Mouse (Mus musculus) kidney, adult 8-10 months (tissue): ENCODE measurements around the gene Tmem178b.

ENCODE experiments used
- DNase-seq, 2 experiments: peaks; one replicate each; pipeline ENCODE4 v3.0.0; 2022

The Tmem178b gene

DNA sequence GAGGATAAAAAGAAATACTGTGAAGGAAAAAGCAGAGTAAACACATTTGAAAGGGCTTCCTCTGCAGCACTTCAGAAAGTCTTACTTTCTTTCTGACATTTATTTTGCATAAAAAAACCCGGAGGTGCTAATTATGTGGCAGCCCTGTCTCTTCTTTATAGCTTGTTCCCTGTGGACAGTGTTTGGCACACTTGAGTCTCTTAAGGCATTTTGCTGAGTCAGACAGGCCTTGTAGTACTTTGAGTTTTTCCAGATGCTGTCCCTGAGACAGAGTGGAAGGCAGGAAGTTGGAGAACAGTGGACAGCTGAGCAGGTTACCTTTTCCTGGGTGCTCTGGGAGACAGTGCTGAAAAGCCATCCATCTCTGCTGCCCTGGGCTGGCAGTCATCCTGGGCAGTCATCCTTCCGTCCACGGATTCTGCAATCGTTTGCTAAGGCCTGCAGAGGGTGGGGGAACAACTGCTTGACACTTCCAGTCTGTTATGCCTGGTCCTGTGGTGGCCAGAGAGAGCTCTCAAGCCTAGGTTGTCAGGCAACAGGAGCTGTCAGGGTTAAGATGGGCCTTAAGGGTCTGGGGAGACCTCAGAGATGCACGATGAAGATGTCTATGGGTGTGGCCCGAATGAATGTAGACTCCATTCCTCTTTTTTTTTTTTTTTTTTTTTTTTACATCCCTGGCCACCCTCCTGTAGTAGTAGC, 46.1 kb downstream of the Tmem178b start:
- DNase-seq, result no peak

DNA sequence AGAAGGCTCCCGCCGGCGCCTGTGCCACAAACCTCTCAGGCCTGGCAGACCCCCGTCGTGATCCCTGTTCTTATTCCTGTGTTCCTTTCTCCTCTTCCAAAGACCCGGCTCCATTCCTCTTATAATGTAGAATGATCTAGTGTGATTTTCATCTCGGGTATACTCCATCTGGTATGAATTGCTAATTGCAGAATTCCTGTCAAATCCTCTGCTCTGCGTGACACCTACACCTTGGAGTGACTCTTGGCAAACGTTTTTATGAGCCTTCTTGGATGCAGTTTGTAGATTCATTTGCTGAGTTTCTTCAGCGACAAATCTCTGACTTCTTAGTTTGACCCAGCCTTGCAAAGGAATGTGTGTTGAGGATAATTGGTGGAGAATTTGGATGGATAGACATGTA, 53.4 kb downstream of the Tmem178b start:
- DNase-seq, result no peak

DNA sequence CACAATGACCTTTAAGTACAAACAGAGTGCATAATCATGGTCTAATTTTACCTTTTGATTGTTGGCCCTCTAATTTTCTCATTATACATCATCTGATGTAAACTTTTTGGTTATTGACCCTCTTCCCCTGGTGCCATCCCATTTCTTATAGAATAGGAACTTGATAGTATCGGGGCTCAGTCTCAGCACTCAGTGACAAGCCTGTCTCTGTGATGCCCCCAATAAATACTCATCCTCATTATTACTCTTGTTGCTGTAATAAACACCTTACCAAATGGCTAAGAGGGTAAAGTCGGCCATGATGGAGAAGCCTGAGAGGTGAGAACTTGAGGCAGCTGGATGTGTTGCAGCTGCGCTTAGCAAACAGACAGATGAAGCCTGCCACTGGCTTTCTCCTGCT, 63.5 kb downstream of the Tmem178b start:
- DNase-seq, result no peak

DNA sequence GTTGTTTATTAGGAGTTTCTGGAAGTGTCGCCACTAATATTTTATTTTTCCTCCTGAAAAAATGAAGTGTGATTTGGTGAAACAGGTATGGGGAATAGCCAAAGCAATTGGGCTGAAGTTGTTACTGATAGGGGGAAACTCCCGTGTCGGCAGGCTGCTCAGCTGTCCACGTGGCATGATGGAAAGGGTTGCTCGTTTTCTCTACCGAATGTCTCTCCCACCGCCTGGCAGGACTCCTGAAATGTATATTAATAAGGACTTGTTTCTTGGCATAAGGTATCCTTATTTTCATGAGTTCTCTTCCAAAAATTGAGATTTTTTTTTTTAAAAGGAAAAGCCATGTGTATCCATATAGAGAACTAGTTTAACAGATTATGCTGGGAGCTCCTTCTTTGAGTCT, 67.8 kb downstream of the Tmem178b start:
- no peak for DNase-seq

DNA sequence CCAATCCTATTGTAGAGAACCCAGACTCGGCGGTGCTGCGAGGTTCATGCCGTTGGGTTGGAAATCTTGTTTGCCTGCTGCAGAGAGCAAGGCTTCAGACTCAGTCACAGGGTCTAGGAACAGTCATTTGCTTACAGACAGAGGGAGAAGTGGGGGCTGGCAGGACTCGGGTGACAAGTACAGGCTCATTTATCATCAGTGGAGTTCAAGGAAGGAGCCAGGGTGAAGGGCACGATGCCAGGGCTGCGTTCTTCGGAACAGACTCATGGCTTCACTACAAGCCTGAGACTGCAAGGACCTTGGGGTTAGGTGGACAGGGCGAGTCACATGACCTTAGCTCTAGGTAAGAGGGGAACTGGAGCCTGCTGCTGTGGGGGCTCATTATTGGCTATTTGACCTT, 71.8 kb downstream of the Tmem178b start:
- DNase-seq, result no peak

DNA sequence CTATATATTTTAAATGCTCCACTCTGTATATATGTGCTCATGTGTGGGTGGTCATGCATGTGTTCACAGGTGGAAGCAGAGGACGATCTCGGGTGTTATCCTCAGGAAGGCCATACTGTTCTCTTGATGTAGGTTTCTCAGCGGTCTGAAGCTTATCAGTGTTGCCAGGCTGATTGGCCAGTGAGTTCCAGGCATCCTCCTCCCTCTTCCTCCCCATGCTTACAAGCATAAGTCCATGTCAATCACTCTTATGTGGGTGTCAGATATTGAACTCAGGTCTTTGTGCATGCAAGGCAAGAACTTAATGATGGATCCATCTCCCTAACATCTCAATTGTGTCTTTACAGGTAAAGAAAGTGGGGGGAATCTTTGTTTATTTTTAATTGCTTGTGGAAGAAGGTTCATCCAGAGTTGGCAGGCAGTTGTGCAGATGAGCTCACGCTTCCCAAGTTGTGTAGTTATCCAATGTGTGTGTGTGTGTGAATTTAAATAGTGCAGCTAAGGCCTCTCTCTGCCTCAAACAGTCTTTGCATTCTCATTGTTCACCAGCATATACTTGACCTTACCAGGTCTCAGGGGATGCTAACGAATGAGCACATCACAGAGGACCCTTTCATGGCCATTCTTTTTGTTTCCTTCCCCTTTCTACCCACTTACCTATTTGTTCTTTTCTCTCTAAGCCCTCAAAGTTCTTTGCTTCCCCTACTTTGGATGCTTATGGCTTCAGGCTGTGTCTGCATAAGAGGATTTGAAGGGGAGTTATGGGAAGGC, 72.8 kb downstream of the Tmem178b start:
- DNase-seq, result no peak

DNA sequence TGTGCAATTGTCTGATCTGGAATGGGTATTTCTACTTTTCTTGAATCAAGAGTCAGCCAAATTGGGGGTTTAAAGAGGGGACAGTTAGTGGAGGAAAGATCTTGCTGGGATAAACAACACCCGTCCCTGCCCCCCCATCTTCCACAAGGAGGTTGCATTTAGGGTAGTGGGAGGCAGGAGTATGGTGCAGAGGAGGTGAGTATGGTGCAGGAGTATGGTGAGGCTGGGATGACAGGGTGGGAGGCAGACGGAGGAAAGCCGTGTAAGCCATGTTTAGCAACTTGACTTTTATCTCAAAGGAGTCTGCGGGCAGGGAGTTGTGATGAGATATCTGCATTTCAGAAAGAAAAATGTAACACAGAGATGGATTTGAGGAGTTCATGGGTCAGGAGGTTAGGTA, 73.5 kb downstream of the Tmem178b start:
- DNase-seq, result no peak

DNA sequence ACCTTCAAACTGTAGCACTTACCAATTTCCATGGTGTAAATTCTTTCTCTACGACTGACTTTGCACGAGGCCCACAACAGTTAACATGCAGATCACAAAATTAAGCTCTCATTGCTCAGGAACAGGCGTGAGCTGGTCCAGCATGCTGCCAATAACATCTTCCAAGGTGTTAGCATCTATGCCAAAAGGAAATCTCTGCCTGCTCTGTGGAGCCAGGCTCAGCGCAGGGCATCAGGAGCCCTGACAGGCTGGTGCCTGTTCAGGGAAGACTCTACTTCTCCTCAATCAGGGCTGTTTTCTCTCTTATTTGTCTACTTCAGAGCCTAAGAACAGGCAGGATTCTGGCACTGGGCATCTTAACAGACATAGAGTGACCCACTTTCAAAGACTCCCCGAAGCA, 80.9 kb downstream of the Tmem178b start:
- no peak for DNase-seq

DNA sequence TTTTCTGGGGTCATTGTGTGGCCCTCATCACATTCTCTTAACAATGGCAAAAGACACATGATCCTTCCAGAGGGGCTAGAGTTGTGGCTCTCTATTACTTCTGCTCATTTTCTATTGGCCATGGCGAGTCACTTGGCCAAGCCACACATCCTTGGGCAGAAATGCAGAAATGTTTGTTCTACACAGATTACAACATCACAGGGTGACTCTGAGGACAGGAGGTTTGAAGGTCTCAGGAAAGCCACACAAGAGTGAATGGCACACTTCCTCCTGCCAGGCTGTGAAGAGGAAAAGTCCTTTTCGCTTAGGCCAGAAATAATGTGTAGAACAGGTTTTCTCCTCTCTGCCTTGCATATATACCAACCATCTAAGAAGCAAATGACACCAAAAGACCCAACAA, 82.1 kb downstream of the Tmem178b start:
- no peak for DNase-seq

DNA sequence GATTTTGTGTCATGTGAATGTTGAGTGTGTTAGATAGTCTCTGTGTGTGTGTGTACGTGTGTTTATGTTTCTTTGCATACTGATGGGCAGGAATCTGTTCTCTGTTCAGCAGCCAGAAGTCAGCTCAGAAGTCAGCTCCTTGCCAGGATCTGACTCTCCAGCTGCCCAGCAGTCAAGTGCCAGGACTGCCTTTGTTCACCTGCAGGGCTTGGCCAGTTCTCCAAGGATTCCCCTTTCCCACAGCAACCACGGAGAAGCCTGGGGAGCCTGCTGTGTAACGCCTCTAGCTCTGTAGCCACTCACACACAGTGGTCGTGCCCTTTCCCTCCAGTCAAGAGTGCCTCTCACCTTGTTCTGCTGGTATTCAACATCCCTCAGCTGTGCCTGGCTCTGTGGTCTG, 91.5 kb downstream of the Tmem178b start:
- no peak for DNase-seq

DNA sequence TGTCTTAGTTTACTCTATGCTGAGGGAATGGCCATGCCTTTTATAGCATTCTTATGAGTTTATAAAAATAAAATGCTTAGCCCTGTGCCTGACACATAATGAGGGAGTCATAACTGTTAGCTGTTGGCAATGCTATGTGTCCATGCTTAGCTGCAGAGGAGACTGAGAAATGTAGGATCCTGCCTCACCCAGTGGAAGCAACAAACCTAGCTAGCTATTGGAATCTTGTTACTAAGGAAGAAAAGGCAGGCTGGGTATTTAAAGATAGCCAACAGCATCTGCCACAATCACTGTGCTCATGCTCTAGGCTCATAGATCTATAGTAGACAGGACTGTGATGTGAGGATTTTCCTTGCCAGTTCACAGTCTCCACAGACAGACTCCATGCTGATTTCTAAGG, 97.2 kb downstream of the Tmem178b start:
- no peak for DNase-seq

DNA sequence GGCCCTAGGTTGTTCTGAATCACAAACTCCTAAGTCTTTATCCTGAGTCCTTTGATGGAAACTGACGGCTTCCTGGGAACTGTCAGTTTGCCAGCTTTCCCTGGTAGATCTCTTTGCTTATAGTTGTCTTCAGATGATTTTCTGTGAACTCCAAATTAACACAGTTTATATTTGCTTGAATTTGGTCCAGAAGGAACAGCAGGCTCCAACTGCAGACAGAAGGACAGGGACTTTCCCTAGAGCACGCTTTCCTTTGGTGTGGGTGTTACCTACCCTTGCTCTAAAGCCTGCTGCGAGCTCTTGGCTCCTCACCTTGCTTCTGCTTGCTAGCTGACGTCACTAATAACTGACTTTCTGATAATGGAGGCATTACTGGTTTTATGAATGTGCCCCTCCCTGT, 105.9 kb downstream of the Tmem178b start:
- DNase-seq, result no peak

DNA sequence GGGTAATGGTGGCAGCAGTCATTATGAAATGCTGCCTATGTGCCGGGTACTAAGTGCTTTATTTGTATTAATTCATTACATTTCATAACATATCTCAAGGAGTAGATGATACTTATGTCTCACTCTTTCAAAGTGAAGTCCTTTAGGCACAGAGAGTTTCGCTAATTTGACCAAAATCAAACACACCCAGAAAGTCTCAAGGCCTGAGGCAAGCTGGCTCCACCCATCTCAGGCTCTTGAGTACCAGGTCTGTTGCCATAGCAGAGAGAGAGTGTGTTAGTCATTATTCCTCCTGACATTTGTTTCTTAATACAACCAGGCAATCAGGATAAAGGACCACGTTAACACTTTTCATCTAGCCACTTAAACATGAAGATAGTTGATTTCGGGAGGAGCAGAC, 117.7 kb downstream of the Tmem178b start:
- no peak for DNase-seq

DNA sequence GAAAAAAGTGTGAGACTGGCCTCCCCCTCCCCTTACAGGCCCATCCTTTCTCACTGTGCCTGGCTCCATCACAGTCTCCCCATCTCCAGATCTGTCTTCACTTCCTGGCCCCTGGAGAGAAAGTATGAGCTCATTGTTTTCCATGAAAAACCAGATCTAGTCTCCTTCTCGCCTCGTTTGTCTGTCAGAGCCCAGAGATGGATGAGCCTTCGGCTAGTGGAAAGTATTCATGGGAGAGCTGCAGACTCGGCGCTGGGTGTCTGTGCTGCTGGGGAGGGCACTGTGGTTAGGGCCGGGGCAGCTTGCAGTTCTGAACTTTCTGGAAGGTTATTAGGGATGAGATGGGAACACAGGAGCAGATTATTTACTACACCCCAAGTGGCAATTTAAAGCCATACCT, 118.9 kb downstream of the Tmem178b start:
- DNase-seq, result no peak

DNA sequence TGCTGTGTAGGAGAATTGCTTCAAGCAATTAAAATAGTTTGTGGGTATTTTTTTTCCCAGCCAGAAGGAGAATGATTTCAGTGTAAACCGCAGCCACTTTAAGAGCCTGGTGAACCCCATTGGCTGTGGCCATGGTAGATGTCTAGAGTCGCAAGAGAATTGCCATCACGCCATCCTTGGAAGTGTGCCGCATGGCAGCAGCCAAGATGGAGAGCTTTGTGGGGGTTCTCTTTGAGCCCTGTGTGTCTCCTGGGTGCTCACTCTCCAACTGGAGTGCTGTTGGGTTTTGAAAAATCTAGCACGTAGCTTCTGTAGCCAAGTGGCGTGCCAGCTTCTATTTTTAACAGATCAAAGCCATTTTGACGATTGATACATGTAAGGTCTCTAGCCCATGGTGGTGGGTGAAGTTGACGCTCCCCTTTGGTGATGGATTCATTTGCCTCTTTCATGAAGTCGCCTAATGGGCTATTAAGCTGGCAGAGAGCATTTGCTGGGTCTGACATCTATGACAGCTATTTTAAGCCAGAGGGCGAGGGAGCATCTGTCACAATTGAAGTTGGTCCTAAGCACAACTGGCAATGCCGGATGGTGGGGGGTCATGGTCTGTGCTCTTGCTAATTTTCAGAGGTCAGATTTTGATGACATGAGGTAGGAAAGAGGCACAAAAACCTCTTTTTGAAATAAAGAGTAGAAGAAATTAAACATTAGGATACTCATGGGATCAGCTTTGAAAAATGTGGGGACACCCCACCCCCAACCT, 133.1 kb downstream of the Tmem178b start:
- no peak for DNase-seq

DNA sequence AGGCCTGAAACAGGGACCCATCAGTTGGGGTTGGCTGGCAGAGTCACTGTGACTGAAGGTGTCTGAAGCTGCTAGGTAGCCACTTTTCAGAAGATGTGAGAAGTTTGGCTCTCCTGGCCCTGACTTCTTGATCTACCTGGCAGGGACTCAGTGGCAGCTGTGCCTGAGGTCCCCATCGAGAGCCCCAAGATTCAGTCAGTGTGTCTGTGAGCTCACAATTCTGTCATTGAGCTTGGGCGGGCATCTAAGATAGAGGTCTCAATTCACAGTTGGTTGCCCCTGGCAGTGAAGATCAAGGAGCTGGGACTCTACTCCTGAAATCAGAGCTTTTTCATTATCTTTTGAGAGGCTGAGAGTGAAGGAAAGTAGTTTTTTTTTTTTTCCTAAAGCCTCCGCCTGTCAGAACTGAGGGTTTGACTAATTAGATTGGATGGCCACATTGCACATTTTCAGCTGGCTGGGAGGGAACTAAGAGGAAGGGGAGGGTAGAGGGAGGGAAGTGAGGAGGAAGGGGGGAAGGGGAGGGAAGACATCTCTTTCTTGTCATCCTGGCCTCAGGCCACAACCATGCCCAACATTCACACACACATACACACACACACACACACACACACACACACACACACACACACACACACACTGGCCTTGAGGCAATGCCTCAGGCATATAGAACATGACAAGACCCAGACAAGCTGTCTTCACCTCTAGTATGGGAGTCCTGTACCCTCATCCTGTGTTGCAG, 135.3 kb downstream of the Tmem178b start:
- DNase-seq, result no peak

DNA sequence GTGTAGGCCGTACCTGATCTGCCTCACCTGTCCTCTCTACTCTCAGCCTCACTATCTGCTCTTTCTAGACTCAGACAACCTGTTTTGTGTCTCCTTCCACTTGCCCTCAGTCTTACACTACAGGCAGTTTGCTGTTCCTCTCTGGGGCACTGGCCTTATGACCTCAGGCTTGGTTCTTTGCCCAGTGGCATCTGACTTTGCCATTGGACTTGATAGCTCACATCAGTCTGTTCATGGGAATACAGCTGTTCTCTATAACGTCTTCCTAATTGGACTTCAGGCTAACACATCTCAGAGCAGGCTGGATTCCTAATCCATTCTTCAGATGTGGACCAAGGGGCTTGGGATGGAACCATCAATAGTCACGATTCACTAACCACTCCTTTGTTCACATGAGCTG, 136.6 kb downstream of the Tmem178b start:
- DNase-seq, result no peak

DNA sequence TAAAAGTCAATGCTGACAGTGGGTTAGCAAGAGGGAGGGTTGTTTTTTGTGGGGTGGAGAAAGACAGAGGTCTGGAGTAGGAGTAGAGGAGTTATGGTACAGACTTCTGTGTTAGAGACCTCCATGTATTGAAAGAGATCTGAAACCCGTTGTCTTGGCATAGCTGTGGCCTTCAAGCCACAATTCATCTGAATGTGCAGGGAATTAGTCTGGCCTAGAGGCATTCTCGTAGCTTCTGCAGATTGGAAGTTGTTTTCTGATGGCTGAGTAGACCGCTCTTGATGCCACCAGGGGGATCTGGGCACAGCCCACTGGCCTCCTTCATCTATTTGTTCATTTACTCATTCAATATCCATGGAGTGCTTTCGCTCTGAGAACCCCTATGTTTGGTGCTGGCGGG, 138.0 kb downstream of the Tmem178b start:
- no peak for DNase-seq

DNA sequence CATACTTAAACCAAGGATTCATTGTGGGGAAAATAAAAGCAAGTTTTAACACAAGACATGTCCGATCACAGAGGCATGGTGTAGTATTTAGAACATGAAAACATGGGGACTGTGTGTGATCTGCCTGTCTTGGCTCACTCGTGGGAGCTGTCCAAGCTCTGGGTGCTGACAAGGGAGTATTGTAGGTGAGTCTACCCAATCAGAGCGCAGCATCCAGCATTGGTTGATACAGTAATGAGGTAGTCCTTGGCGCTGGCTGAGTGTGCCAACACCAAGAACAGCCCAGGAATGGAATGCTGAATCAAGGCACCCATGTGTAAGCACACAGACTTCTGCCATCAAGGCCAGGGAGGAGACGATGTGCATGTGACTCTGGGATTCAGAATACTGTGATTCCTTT, 138.5 kb downstream of the Tmem178b start:
- no peak for DNase-seq

DNA sequence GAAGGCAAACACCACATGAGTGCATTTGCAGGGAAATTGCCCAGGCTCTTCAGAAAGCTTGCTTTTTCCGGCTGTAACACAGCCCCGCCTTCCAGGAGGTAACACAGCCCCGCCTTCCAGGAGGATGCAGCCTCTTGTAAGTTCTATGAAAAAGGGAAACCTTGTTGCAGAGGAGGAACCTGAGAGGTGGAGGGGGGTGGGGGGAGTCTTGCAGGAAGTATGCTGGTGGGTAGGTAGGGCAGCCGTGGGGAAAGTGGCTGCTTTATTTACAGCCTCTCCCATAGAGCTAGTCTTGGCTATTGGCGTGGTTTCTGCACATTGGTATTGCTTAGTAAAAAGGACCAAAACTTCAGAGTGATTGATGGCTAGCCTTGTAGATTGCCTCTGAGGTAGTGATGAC, 140.3 kb downstream of the Tmem178b start:
- DNase-seq, result no peak

DNA sequence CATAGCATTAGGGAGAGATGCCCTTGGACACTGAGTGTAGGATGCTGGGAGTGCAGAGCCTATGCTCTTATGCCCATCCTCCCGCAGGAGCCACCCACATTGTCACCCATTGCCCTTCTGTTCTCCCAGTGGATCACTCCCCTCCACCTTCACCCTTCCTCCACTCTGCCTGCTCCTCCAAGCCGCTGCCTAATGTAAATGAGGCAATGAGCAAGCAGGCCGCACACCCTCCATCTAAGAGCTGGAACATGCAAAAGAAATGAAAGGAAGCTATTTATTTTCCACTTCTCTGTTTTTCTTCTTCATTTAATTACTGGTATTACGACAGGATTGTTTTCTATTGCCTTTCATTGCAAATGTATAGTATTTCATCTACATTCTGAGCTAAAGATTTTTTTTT, 142.1 kb downstream of the Tmem178b start:
- DNase-seq, result no peak

DNA sequence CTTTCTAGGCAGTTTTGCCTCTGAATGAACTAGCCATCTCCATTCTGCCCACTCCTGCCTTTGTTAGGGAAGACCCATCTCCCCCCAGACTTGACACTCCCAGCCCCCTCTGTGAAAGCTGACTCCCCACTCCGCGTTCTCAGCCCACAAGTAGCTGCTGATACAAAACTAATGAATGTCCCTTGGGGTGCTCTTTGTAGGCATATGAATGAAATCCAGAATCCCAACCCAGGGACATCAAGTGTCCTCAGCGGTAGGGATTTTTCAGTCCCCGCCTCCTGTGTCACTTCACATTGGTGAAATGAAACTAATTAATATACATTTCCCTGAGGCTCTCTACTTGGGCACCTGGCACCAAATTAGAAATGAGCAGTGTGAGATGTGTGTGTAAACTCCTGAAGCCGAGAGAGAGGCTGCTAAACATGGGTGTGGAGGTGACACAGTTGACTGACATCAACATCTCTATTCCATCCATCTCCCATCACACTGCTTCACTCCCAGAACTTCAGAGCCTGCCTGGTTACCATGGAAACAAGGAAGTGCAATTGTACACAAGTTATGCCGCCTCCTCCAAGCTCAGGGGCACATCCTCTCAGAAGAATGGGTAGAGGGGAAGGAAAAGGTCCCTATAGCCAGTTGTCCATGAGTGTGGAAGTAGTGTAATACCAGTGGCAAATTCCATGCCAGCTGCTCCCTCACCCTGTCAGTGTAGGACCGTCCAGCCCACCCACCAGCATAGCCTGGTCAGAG, 142.8 kb downstream of the Tmem178b start:
- no peak for DNase-seq

DNA sequence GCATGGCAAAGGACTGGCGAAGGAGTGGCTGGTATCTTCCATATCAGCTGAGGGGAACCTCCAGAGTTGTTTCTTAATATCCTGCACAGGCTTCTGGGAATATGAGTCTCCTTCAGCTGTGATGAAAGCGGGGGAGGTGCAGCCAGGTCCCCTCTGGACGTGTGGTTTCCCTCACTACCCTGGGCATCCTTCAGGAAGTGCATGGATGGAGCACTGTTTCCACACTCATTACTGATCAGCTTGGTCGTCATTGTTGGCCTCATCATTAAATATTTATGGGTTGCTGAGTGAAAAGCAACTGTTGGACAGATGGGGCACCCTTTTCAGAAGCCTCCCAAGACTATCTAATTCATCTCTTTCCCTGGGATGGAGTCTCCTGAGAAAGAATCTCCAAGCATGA, 146.3 kb downstream of the Tmem178b start:
- DNase-seq, result no peak
